Mouse (Mus musculus) small intestine, adult 2 months (tissue): ENCODE results near the gene Tescl. TPM values are rescaled to one million over a fixed set of nuclear protein-coding genes. Genes with fewer than 3 reads are reported as not detected.

Experiments used
- H3K27ac ChIP-seq: fragments of 200-500 bp; 2 replicates; pipeline ENCODE4 v1.5.1; 2012; ENCODE audit warnings: low read depth, low read length, control low read depth, inconsistent platforms; ENCODE audit not compliant: insufficient read depth
- H3K27me3 ChIP-seq: fragments of 200-500 bp; 2 replicates; pipeline ENCODE4 v1.6.1; 2012; ENCODE audit warnings: mild to moderate bottlenecking, moderate library complexity, low read length, inconsistent platforms; ENCODE audit not compliant: control insufficient read depth, insufficient read depth
- H3K36me3 ChIP-seq: fragments of 200-500 bp; 2 replicates; pipeline ENCODE4 v1.6.1; 2012; ENCODE audit warnings: mild to moderate bottlenecking, low read length, control low read depth, inconsistent platforms; ENCODE audit not compliant: control insufficient read depth, insufficient read depth
- H3K4me1 ChIP-seq: fragments of 200-500 bp; 2 replicates; pipeline ENCODE4 v1.6.1; 2012; ENCODE audit warnings: low read length, inconsistent platforms, mixed read lengths; ENCODE audit not compliant: control insufficient read depth, insufficient read depth, insufficient read length
- H3K4me3 ChIP-seq: fragments of 200-500 bp; 2 replicates; pipeline ENCODE4 v1.5.1; 2012; ENCODE audit warnings: low read depth, mild to moderate bottlenecking, control low read depth, inconsistent platforms, low read length, moderate library complexity
- CTCF ChIP-seq: fragments of 200-500 bp; IDR thresholded peaks from 2 replicates; pipeline ENCODE4 v1.5.1; 2012; ENCODE audit warnings: low read depth, mild to moderate bottlenecking, control low read depth, inconsistent platforms, low read length, moderate library complexity, mixed read lengths; ENCODE audit not compliant: insufficient replicate concordance, insufficient read length; ENCODE audit errors: extremely low read depth
- POLR2A ChIP-seq: fragments of 200-500 bp; IDR thresholded peaks from 2 replicates; pipeline ENCODE4 v1.6.1; 2012; ENCODE audit warnings: low read depth, mild to moderate bottlenecking, control low read depth, inconsistent platforms, low read length, moderate library complexity
- WGBS: fragments of 180-500 bp; shearing (Covaris S2); methylation state at CpG from one replicate; pipeline ENCODE4 v1.1.7; 2018; 5-methylcytosine and 5-hydroxymethylcytosine counted together
- polyA plus RNA-seq: library from polyadenylated mRNA; depleted of rRNA; stranded (reverse); fragments of >200 nt; gene quantifications from 2 replicates; pipeline ENCODE4 v1.2.3, GENCODE M21; 2012

Tescl gene
- polyA plus RNA-seq, 1 experiment = 0.15 TPM

GRCm38 (mm10) chr7:24327281-24327975 lies 6.3 kb downstream of the Tescl start:
- 44% methylated on average over 14 of the region's 14 CpGs for WGBS
- no peaks in the 10 kb centered on the region for H3K4me1 ChIP-seq
- H3K27me3 ChIP-seq = peaks cover 16% of the 10 kb centered on the region
- TF ChIP-seq POLR2A (no peak), CTCF (no peak)
- no peaks in the 10 kb centered on the region for H3K36me3 ChIP-seq
- no peak overlapping the region for H3K27ac ChIP-seq
- no peak overlapping the region for H3K4me3 ChIP-seq

- no peaks in the 10 kb centered on the region for H3K36me3 ChIP-seq
- H3K4me3 ChIP-seq = no peak overlapping the region
- TF ChIP-seq CTCF (no peak), POLR2A (no peak)
- H3K27ac ChIP-seq = no peak overlapping the region
- H3K27me3 ChIP-seq = peaks cover 19% of the 10 kb centered on the region
- no peaks in the 10 kb centered on the region for H3K4me1 ChIP-seq
- WGBS = 61% methylated on average over 20 of the region's 20 CpGs
Observed at GRCm38 (mm10) chr7:24326273-24327135, 7.2 kb downstream of the Tescl start.

GRCm38 (mm10) chr7:24325675-24326128 lies 8.0 kb downstream of the Tescl start:
- 23% methylated on average over 13 of the region's 13 CpGs for WGBS
- no peak overlapping the region for H3K4me3 ChIP-seq
- no peaks in the 10 kb centered on the region for H3K36me3 ChIP-seq
- no peak overlapping the region for H3K27ac ChIP-seq
- H3K4me1 ChIP-seq = no peaks in the 10 kb centered on the region
- H3K27me3 ChIP-seq = peaks cover 19% of the 10 kb centered on the region
- TF ChIP-seq POLR2A (no peak), CTCF (no peak)

DNA sequence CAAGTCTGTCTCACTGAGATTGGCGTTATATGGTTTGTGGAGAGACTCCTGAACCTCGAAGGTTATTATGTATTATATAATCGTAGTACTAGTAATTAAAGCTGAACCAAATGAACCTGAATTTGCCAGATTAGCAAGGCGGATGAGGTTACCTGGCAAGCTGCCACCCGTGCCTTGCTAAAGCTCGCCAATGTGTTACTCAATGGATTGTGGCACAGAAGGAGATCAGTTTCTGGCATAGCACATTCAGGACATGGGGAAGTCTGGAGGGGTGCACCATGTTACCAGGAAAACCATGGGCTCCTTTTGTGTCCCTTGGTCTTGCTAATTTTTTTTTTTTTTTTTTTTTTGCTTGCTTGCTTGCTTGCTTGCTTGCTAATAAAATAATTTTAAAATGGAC lies 8.5 kb downstream of the Tescl start:
- TF ChIP-seq CTCF (no peak), POLR2A (no peak)
- WGBS = 43% methylated on average over 6 of the region's 6 CpGs
- Histone ChIP-seq H3K27me3 (peaks cover 19% of the 10 kb centered on the region), H3K4me1 (no peaks in the 10 kb centered on the region), H3K27ac (no peak overlapping the region), H3K4me3 (no peak overlapping the region), H3K36me3 (no peaks in the 10 kb centered on the region)

GRCm38 (mm10) chr7:24322593-24322992 lies 11.1 kb downstream of the Tescl start:
- no peaks in the 10 kb centered on the region for H3K4me1 ChIP-seq
- H3K36me3 ChIP-seq = no peaks in the 10 kb centered on the region
- H3K27ac ChIP-seq = no peak overlapping the region
- 63% methylated on average over 4 of the region's 4 CpGs for WGBS
- H3K27me3 ChIP-seq = peaks cover 19% of the 10 kb centered on the region; the same call in 1 of the 2 replicates
- no peak overlapping the region for H3K4me3 ChIP-seq
- no peak for TF ChIP-seq CTCF
- no peak for TF ChIP-seq POLR2A

DNA sequence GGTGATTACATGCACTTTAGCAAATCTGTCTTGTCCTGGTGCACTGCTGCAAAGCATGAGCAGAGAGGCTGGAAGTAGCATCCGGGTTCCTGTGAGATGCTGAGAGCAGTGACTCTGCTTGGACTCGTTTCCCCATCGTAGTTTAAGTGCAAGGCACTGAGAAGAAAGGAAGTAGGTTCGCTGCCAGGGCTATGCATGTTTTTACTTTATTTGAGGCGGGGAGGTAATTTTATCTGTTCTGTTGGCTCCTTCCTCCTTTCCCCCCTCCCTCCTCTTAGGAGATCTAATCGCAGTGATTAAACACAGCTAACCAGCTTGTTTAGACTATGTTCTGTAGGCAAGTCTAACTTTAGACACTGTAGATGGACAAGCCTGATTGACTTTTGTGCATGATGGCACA lies 14.8 kb downstream of the Tescl start:
- peaks cover 7% of the 10 kb centered on the region; the same call in 1 of the 2 replicates for H3K4me1 ChIP-seq
- WGBS = 28% methylated on average over 6 of the region's 6 CpGs
- no peaks in the 10 kb centered on the region for H3K36me3 ChIP-seq
- H3K27ac ChIP-seq = no peak overlapping the region
- H3K4me3 ChIP-seq = no peak overlapping the region
- TF ChIP-seq CTCF (no peak), POLR2A (no peak)
- 0 out of 2 replicates have a peak, but pooled peaks cover 6% of the 10 kb centered on the region for H3K27me3 ChIP-seq
